Mouse (Mus musculus): ENCODE results near the gene Ccdc116. TPM values are rescaled to one million over a fixed set of nuclear protein-coding genes. Genes with fewer than 3 reads are reported as not detected.
A peak's percentile ranks its signal among the peaks of the same experiment; 100 is the strongest.

Ccdc116 gene
- polyA plus RNA-seq, 1 experiment from 2014 or later: 0.45 TPM

DNA sequence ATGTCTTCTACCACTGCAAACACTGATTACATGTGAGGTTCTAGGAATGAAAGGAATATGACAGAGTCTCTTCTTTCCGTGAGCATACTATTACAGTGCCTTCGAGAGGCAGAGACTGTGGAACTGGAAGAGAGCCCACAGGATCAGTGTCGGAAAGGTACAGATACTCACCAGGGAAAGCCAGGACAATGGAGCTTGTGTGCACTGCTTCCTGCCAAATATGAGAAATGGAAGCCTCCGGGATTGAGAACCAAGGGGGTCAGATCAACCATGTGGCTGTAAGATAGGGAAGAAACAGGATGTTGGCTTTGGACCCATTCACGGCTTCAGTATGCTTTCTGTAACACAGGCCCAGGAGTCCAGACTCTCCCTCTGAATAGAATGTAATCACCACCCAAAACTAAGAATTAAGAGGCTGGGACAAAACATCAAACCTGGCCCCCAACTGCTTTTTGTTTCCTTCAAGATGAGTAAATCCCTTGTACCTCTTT, 29.7 kb downstream of the Ccdc116 start:
- WGBS (ENCODE audit: insufficient replicate concordance): 71% methylated on average over 5 of the region's 5 CpGs

DNA sequence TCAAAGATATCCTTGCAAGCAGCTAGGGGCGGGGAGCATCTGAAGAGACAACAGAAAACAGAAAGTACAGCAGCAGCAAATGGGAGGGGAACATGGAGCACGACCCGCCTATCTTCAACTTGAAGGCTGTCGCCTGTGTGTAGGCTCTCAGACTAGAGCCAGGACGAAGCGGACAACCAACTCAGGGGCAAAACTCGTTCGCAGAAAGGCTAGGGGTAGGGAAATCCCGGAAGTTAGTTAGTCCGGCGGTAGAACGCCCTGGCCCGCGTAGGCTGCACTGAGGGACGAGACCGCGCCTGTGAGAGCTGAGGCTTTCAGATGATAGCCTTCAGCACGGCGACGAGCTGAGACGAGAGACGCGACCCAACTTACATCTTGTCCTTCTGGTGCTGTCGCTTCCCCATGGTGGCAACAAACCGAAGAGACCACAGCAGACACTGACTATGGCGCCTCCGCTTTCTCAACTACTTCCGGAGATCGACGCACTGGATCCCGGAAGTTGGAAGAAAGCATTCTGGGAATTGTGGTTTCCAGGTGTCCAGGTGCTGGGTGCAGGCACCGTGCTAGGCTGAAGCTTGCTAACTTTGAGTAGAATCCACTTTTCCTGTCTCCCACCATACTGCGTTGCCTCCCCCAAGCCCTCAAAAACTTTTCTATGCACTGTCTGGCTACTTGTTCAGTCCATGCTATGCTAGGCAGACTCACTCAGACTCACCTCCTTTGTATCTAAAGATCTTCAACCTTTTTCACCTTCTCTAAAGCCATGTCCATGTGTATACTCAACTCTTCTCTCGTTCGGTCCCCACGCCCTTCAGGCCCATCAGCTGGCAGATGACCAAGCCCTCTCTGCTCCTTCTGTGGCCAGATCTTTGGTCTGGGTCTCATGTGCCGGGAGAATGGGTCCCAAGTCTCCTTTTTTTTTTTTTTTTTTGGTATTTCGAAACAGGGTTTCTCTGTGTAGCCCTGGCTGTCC, 36.0 kb downstream of the Ccdc116 start, which contains the start of gene Ppil2:
Gene Ppil2 (minus strand): TSS at position 487 of the 973 bp plus-strand sequence.
- peak within 1 kb of the TSS; percentile 89 for H3K9ac ChIP-seq (ENCODE audit: low read depth, low read length)
- peak within 1 kb of the TSS; percentile 76 for H3K4me2 ChIP-seq (ENCODE audit: low read depth, low read length)
- H3K27me3 ChIP-seq (ENCODE audit: control insufficient read depth, insufficient read depth, low read depth, low read length): no peaks in the 10 kb centered on the region
- no peaks in the 10 kb centered on the region for H3K9me3 ChIP-seq (replicated peaks; ENCODE audit: control insufficient read depth, low read length)
- WGBS (ENCODE audit: insufficient replicate concordance): 3% methylated on average over 37 of the region's 38 CpGs
- H3K4me1 ChIP-seq (ENCODE audit: control insufficient read depth, low read depth, low read length): peaks cover 11% of the 10 kb centered on the region
- peak within 1 kb of the TSS; percentile 97 for H3K4me3 ChIP-seq (ENCODE audit: low read depth, low read length)
- peak; percentile 84 for ATAC-seq (ENCODE audit: low read depth)
- H3K36me3 ChIP-seq (ENCODE audit: control insufficient read depth, insufficient read depth): peaks cover 13% of the 10 kb centered on the region
- peak within 1 kb of the TSS; percentile 80 for H3K27ac ChIP-seq (ENCODE audit: low read length)

More for the DNA sequence above, 29.7 kb downstream of the Ccdc116 start:
- H3K9me3 ChIP-seq (replicated peaks; ENCODE audit: control insufficient read depth, low read length): no peaks in the 10 kb centered on the region
- no peak overlapping the region for H3K4me2 ChIP-seq (ENCODE audit: low read depth, low read length)
- no peak overlapping the region for H3K9ac ChIP-seq (ENCODE audit: low read depth, low read length)
- H3K4me1 ChIP-seq (ENCODE audit: control insufficient read depth, low read depth, low read length): no peaks in the 10 kb centered on the region
- no peak overlapping the region for H3K27ac ChIP-seq (ENCODE audit: low read length)
- no peaks in the 10 kb centered on the region for H3K27me3 ChIP-seq (ENCODE audit: control insufficient read depth, insufficient read depth, low read depth, low read length)
- H3K4me3 ChIP-seq (ENCODE audit: low read depth, low read length): no peak overlapping the region
- no peak for ATAC-seq (ENCODE audit: low read depth)
- no peaks in the 10 kb centered on the region for H3K36me3 ChIP-seq (ENCODE audit: control insufficient read depth, insufficient read depth)

DNA sequence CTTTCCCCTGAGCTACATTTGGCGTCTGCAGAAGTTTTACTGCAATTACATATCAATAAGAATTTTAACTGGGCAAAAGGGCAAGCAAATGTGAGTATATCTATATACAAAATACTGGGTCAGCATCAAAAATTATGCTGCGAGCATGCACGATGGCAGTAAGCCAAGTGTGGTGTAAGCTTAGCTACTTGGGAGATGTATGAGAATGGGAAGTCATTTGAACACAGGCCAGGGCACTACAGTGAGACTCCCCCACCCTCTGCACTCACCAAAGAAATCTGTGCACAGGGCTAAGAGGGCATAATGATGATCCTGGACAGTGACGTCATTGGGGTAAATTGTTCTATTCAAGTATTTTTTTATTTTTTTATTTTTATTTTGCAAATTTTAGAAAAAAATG, 42.4 kb downstream of the Ccdc116 start:
- Histone ChIP-seq H3K27me3 (ENCODE audit: control insufficient read depth, insufficient read depth, low read depth, low read length) (no peaks in the 10 kb centered on the region), H3K9ac (ENCODE audit: low read depth, low read length) (no peak overlapping the region), H3K9me3 (replicated peaks; ENCODE audit: control insufficient read depth, low read length) (no peaks in the 10 kb centered on the region), H3K4me1 (ENCODE audit: control insufficient read depth, low read depth, low read length) (no peaks in the 10 kb centered on the region; the same call in 1 of the 2 replicates), H3K4me2 (ENCODE audit: low read depth, low read length) (no peak overlapping the region), H3K27ac (ENCODE audit: low read length) (no peak overlapping the region), H3K4me3 (ENCODE audit: low read depth, low read length) (no peak overlapping the region), H3K36me3 (ENCODE audit: control insufficient read depth, insufficient read depth) (peaks cover 30% of the 10 kb centered on the region)
- ATAC-seq (ENCODE audit: low read depth): no peak
- WGBS (ENCODE audit: insufficient replicate concordance): 75% methylated on average over 4 of the region's 4 CpGs

DNA sequence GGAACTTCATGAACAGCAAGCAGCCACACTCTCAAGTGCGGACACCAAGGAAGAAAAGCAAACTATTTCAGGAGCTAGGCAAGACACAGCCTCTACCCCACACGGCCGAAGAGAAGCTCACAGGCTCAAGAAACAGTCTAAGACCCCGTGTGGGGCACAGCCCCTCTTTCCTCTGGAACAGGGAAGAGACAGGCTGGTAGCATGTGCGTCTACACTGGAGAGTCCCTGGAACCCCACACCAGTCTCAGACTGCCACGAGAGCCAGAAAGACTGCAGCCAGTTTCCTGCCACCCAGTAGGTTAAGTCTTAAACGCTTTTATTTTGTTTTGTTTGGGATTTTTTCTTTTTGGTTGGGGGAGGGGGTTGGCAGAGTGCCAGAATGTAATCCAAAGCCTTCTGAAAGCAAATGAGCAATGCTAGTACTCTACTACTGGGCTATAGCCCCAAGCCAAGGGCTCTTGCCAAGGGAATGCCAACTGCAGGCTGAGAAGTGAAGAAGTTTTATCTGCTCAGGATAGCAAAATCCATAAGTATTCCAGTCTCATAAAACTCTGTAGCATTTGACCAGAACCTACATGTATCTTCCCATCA, 44.3 kb downstream of the Ccdc116 start:
- Histone ChIP-seq H3K4me3 (ENCODE audit: low read depth, low read length) (no peak overlapping the region), H3K9me3 (replicated peaks; ENCODE audit: control insufficient read depth, low read length) (no peaks in the 10 kb centered on the region), H3K9ac (ENCODE audit: low read depth, low read length) (no peak overlapping the region), H3K27ac (ENCODE audit: low read length) (no peak overlapping the region), H3K4me1 (ENCODE audit: control insufficient read depth, low read depth, low read length) (no peaks in the 10 kb centered on the region), H3K36me3 (ENCODE audit: control insufficient read depth, insufficient read depth) (peaks cover 30% of the 10 kb centered on the region), H3K27me3 (ENCODE audit: control insufficient read depth, insufficient read depth, low read depth, low read length) (no peaks in the 10 kb centered on the region), H3K4me2 (ENCODE audit: low read depth, low read length) (no peak overlapping the region)
- 78% methylated on average over 7 of the region's 7 CpGs for WGBS (ENCODE audit: insufficient replicate concordance)
- ATAC-seq (ENCODE audit: low read depth): no peak

DNA sequence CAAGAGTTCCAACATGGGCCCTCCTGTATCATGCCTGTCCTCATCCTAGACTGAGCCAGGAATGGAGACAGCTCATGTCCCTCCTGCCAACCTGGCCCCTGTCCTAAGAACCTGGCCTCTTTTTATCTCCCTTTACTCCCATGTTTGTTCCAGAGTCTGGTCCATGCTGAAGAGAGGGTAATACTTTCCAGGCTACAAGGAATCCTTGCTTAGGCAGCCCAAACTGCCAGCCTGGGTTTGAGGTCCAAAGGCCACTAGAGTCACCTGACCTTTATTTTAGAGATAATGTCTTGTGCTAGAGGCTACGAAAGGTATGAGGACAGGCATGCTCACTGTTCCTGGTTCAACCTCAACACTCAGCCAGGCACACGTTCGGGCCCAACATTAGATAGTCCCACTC, 50.1 kb downstream of the Ccdc116 start:
- Histone ChIP-seq H3K27ac (ENCODE audit: low read length) (no peak overlapping the region), H3K9me3 (replicated peaks; ENCODE audit: control insufficient read depth, low read length) (no peaks in the 10 kb centered on the region), H3K9ac (ENCODE audit: low read depth, low read length) (no peak overlapping the region), H3K4me3 (ENCODE audit: low read depth, low read length) (no peak overlapping the region), H3K4me2 (ENCODE audit: low read depth, low read length) (no peak overlapping the region), H3K27me3 (ENCODE audit: control insufficient read depth, insufficient read depth, low read depth, low read length) (no peaks in the 10 kb centered on the region), H3K36me3 (ENCODE audit: control insufficient read depth, insufficient read depth) (peaks cover 41% of the 10 kb centered on the region), H3K4me1 (ENCODE audit: control insufficient read depth, low read depth, low read length) (no peaks in the 10 kb centered on the region; the same call in 1 of the 2 replicates)
- 77% methylated on average over 3 of the region's 3 CpGs for WGBS (ENCODE audit: insufficient replicate concordance)
- ATAC-seq (ENCODE audit: low read depth): no peak

MicroRNA genes within 50 kb of the gene (microRNA counts, 519-probe panel; counts per million panel counts)
- microRNA mmu-miR-130b: 3,003 counts per million, percentile 83 among the panel's probes with 10 or more counts
- 1,937 counts per million, percentile 24 among the panel's probes with 10 or more counts for microRNA mmu-miR-301b

Small RNA genes within 50 kb of the gene (microRNA-seq; reads per million reads assigned to microRNA genes)
- 5,170 reads per million, percentile 89 among the genes with 10 or more reads in this experiment for gene Mir130b
- gene Mir301b: 53.9 reads per million, percentile 47 among the genes with 10 or more reads in this experiment

Other genes starting within 250 kb of the Ccdc116 start
- gene Mapk1, start 163.8 kb downstream of the Ccdc116 start, polyA plus RNA-seq (2015; fragmentation: Nextera tagmentation; extraction: Ambion mirVana): 72.0 and 74.9 TPM in 2 replicates
- 0.68 and 0.93 TPM in 2 replicates for gene Ypel1, start 77.5 kb downstream of the Ccdc116 start, polyA plus RNA-seq (2015; fragmentation: Nextera tagmentation; extraction: Ambion mirVana)
- 52.5 and 55.9 TPM in 2 replicates for gene Ppil2, start 36.0 kb downstream of the Ccdc116 start, polyA plus RNA-seq (2015; fragmentation: Nextera tagmentation; extraction: Ambion mirVana)
- gene 2610318N02Rik, start 22.1 kb downstream of the Ccdc116 start, polyA plus RNA-seq (2015; fragmentation: Nextera tagmentation; extraction: Ambion mirVana): 13.1 and 14.8 TPM in 2 replicates
- 43.3 and 45.5 TPM in 2 replicates for gene Sdf2l1, start 14.8 kb downstream of the Ccdc116 start, polyA plus RNA-seq (2015; fragmentation: Nextera tagmentation; extraction: Ambion mirVana)
- gene Ydjc, start 2.6 kb downstream of the Ccdc116 start, polyA plus RNA-seq (2015; fragmentation: Nextera tagmentation; extraction: Ambion mirVana): 5.3 and 5.6 TPM in 2 replicates
- 164 and 179 TPM in 2 replicates for gene Ube2l3, start 55.4 kb upstream of the Ccdc116 start, polyA plus RNA-seq (2015; fragmentation: Nextera tagmentation; extraction: Ambion mirVana)
- gene Rimbp3, start 61.4 kb upstream of the Ccdc116 start, polyA plus RNA-seq (2015; fragmentation: Nextera tagmentation; extraction: Ambion mirVana): 0.04 and 0.05 TPM in 2 replicates
- 3.0 and 3.4 TPM in 2 replicates for gene Hic2, start 86.3 kb upstream of the Ccdc116 start, polyA plus RNA-seq (2015; fragmentation: Nextera tagmentation; extraction: Ambion mirVana)
- 2.9 and 4.0 TPM in 2 replicates for gene Tmem191c, start 128.8 kb upstream of the Ccdc116 start, polyA plus RNA-seq (2015; fragmentation: Nextera tagmentation; extraction: Ambion mirVana)
- 242 and 251 TPM in 2 replicates for gene Serpind1, start 184.1 kb upstream of the Ccdc116 start, polyA plus RNA-seq (2015; fragmentation: Nextera tagmentation; extraction: Ambion mirVana)